Mouse (Mus musculus) stomach, embryonic 14.5 days (tissue): ENCODE measurements around the gene Fat1. TPM values are rescaled to one million over a fixed set of nuclear protein-coding genes. Genes with fewer than 3 reads are reported as not detected.
"Not testable (repeated sequence)": the region's sequence is repeated elsewhere in the genome, so short reads cannot be mapped to it uniquely, and the experiment has no call there.

Experiments used
- ATAC-seq: fragments of 200-750 bp; cut with Nextera tagmentation; 2 replicates; pipeline ENCODE4 v1.8.0; 2017; ENCODE audit warnings: low read depth, moderate TSS enrichment; ENCODE audit not compliant: insufficient number of reproducible peaks, insufficient read depth, low FRiP score
- H3K27ac ChIP-seq: fragments of 300-500 bp; sonication (generic); 2 replicates; pipeline ENCODE4 v1.5.1; 2014; ENCODE audit warnings: mild to moderate bottlenecking, low read length, moderate library complexity, mixed read lengths
- H3K27me3 ChIP-seq: fragments of 300-500 bp; sonication (generic); 2 replicates; pipeline ENCODE4 v1.6.1; 2014; ENCODE audit warnings: low read length, control low read depth, mixed read lengths; ENCODE audit not compliant: control insufficient read depth, insufficient read depth
- H3K36me3 ChIP-seq: fragments of 300-500 bp; sonication (generic); 2 replicates; pipeline ENCODE4 v1.6.1; 2014; ENCODE audit warnings: mild to moderate bottlenecking, control low read depth, low read length, moderate library complexity, mixed read lengths; ENCODE audit not compliant: control insufficient read depth, insufficient read depth
- H3K4me1 ChIP-seq: fragments of 300-500 bp; sonication (generic); 2 replicates; pipeline ENCODE4 v1.6.1; 2014; ENCODE audit warnings: low read length, control low read depth, mixed read lengths; ENCODE audit not compliant: control insufficient read depth, insufficient read depth
- H3K4me2 ChIP-seq: fragments of 300-500 bp; sonication (generic); replicated peaks from 2 replicates; pipeline ENCODE4 v1.6.1; 2014; ENCODE audit warnings: low read depth, low read length, control low read depth
- H3K4me3 ChIP-seq: fragments of 300-500 bp; sonication (generic); 2 replicates; pipeline ENCODE4 v1.5.1; 2014; ENCODE audit warnings: low read depth, low read length, control low read depth
- H3K9ac ChIP-seq: fragments of 300-500 bp; sonication (generic); replicated peaks from 2 replicates; pipeline ENCODE4 v1.6.1; 2014; ENCODE audit warnings: low read depth, mild to moderate bottlenecking, control low read depth, low read length, moderate library complexity, mixed read lengths
- H3K9me3 ChIP-seq: fragments of 300-500 bp; sonication (generic); 2 replicates; pipeline ENCODE4 v1.6.1; 2016; ENCODE audit warnings: low read depth, low read length, control low read depth; ENCODE audit not compliant: control insufficient read depth
- WGBS: fragments of 180-500 bp; shearing (Covaris S2); extraction: QIAGEN DNeasy Blood & Tissue Kit; methylation state at CpG from one replicate; pipeline ENCODE4 v1.1.7; 2014; 5-methylcytosine and 5-hydroxymethylcytosine counted together
- polyA plus RNA-seq: library from polyadenylated mRNA; unstranded; fragments of >200 nt; fragmentation: Nextera tagmentation; extraction: Ambion mirVana; gene quantifications from 2 replicates; pipeline ENCODE4 v1.2.1, GENCODE M21; 2014

Fat1 gene
- polyA plus RNA-seq, 1 experiment from 2014 or later, result 37.8 TPM

GRCm38 (mm10) chr8:45055500-45055899 lies 120.3 kb downstream of the Fat1 start:
- Histone ChIP-seq H3K4me1 (no peaks in the 10 kb centered on the region), H3K9me3 (no peaks in the 10 kb centered on the region), H3K27ac (no peak overlapping the region), H3K27me3 (no peaks in the 10 kb centered on the region), H3K4me3 (no peak overlapping the region), H3K9ac (no peak overlapping the region), H3K4me2 (no peak overlapping the region), H3K36me3 (peaks cover 13% of the 10 kb centered on the region)
- 89% methylated on average over 3 of the region's 3 CpGs for WGBS
- ATAC-seq, result no peak

GRCm38 (mm10) chr8:45056810-45057209 lies 121.6 kb downstream of the Fat1 start:
- Histone ChIP-seq H3K4me2 (no peak overlapping the region), H3K27ac (no peak overlapping the region), H3K36me3 (peaks cover 5% of the 10 kb centered on the region; the same call in 1 of the 2 replicates), H3K9me3 (no peaks in the 10 kb centered on the region), H3K27me3 (no peaks in the 10 kb centered on the region), H3K9ac (no peak overlapping the region), H3K4me3 (no peak overlapping the region), H3K4me1 (no peaks in the 10 kb centered on the region)
- ATAC-seq, result no peak
- WGBS, result 28% methylated on average over 2 of the region's 3 CpGs

- WGBS, result 66% methylated on average over 2 of the region's 2 CpGs
- no peaks in the 10 kb centered on the region for H3K27me3 ChIP-seq
- no peak overlapping the region for H3K27ac ChIP-seq
- no peak overlapping the region for H3K4me2 ChIP-seq
- no peak for ATAC-seq
- H3K36me3 ChIP-seq, result no peaks in the 10 kb centered on the region
- H3K9me3 ChIP-seq, result no peaks in the 10 kb centered on the region
- no peak overlapping the region for H3K9ac ChIP-seq
- no peaks in the 10 kb centered on the region for H3K4me1 ChIP-seq
- H3K4me3 ChIP-seq, result no peak overlapping the region
These were observed 124.8 kb downstream of the Fat1 start for GRCm38 (mm10) chr8:45060083-45060482.

GRCm38 (mm10) chr8:45062311-45062710 lies 127.1 kb downstream of the Fat1 start:
- Histone ChIP-seq H3K9me3 (no peaks in the 10 kb centered on the region), H3K27ac (no peak overlapping the region; the same call in 1 of the 2 replicates), H3K4me1 (no peaks in the 10 kb centered on the region), H3K9ac (no peak overlapping the region), H3K27me3 (no peaks in the 10 kb centered on the region), H3K4me2 (no peak overlapping the region), H3K36me3 (no peaks in the 10 kb centered on the region), H3K4me3 (no peak overlapping the region)
- WGBS, result 91% methylated on average over 11 of the region's 11 CpGs
- ATAC-seq, result no peak

- H3K4me2 ChIP-seq, result no peak overlapping the region
- no peaks in the 10 kb centered on the region for H3K36me3 ChIP-seq
- H3K4me3 ChIP-seq, result no peak overlapping the region
- H3K9ac ChIP-seq, result no peak overlapping the region
- 67% methylated on average over 25 of the region's 25 CpGs for WGBS
- no peaks in the 10 kb centered on the region for H3K4me1 ChIP-seq
- H3K27ac ChIP-seq, result peak overlapping the region; percentile 80
- peak; percentile 95 for ATAC-seq
- H3K27me3 ChIP-seq, result no peaks in the 10 kb centered on the region
- no peaks in the 10 kb centered on the region for H3K9me3 ChIP-seq
These were observed 128.0 kb downstream of the Fat1 start for GRCm38 (mm10) chr8:45062982-45063924.

GRCm38 (mm10) chr8:45064197-45064869 lies 129.1 kb downstream of the Fat1 start:
- ATAC-seq, result no peak
- H3K36me3 ChIP-seq, result no peaks in the 10 kb centered on the region
- no peak overlapping the region for H3K4me2 ChIP-seq
- no peaks in the 10 kb centered on the region for H3K9me3 ChIP-seq
- no peak overlapping the region for H3K4me3 ChIP-seq
- WGBS, result 48% methylated on average over 8 of the region's 8 CpGs
- no peaks in the 10 kb centered on the region for H3K4me1 ChIP-seq
- no peak overlapping the region for H3K9ac ChIP-seq
- H3K27ac ChIP-seq, result peak overlapping the region; percentile 80; the same call in 1 of the 2 replicates
- H3K27me3 ChIP-seq, result no peaks in the 10 kb centered on the region

- not testable (repeated sequence) for H3K27me3 ChIP-seq, H3K36me3 ChIP-seq, H3K4me2 ChIP-seq, H3K4me1 ChIP-seq, H3K27ac ChIP-seq, H3K9ac ChIP-seq, H3K9me3 ChIP-seq, H3K4me3 ChIP-seq, ATAC-seq
- 92% methylated on average over 1 of the region's 1 CpGs for WGBS
These were observed 130.1 kb downstream of the Fat1 start for GRCm38 (mm10) chr8:45065391-45065790.

GRCm38 (mm10) chr8:45068759-45069386 lies 133.6 kb downstream of the Fat1 start, which contains the start of gene Mtnr1a:
Mtnr1a (plus strand) TSS chr8:45069137.
- no peaks in the 10 kb centered on the region for H3K36me3 ChIP-seq
- no peaks in the 10 kb centered on the region for H3K4me1 ChIP-seq
- no peaks in the 10 kb centered on the region for H3K27me3 ChIP-seq
- H3K4me2 ChIP-seq, result peak within 1 kb of the TSS; percentile 53
- no peak within 1 kb of the TSS for H3K27ac ChIP-seq
- ATAC-seq, result peak; percentile 86
- H3K4me3 ChIP-seq, result peak within 1 kb of the TSS; percentile 21; the same call in 1 of the 2 replicates
- no peak within 1 kb of the TSS for H3K9ac ChIP-seq
- 9% methylated on average over 29 of the region's 29 CpGs for WGBS
- no peaks in the 10 kb centered on the region for H3K9me3 ChIP-seq
